Comparison of ENCODE assay signal across 37 mouse cellular contexts in the genomic region with DNA sequence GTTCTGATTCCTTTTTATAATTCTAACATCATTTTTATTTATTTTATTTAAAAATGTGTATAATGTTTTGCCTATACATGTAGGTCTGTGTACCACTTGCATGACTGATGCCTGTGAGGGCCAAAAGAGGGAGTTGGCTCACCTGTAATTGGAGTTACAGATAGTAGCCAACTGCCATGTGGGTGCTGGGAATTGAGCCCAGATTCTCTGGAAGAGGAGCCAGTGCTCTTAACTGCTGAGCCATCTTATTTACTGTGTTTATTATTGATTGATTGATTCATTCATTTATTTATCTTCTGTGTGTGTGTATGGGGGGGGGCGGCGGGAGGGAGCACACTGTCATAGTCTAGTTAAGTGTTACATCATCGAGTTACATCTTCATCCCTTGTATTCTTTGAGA. TPM values are rescaled to one million over a fixed set of nuclear protein-coding genes. Genes with fewer than 3 reads are reported as not detected.
"Had no signal": no experiment of that assay in that cellular context is flagged by ENCODE, and none has a peak within 500 bp of the region (broad histone marks: within the 10 kb centered on the region; RNA-seq: fewer than 3 reads in every experiment).

No protein-coding gene starts in this region.

- H3K4me3 ChIP-seq: embryonic facial prominence, embryonic 10.5 days; embryonic facial prominence, embryonic 12.5 days; embryonic facial prominence, embryonic 13.5 days; embryonic facial prominence, embryonic 15.5 days; erythroblast, embryonic 14.5 days; forebrain, embryonic 10.5 days; forebrain, embryonic 12.5 days; forebrain, embryonic 13.5 days; forebrain, embryonic 15.5 days; gastrocnemius, adult 2 months; heart, adult 2 months; heart, embryonic 10.5 days had no signal

- DNase-seq: cerebellum, adult 8-10 months; cerebellum, adult 9-10 months; cerebellum, adult 9-11 months; cerebellum, postnatal 25 days; cerebellum, postnatal 36 days; embryo, embryonic 11 days; forebrain, postnatal 0 days; gastrocnemius, adult 2 months; gastrocnemius, postnatal 10 days; gastrocnemius, postnatal 14 days; gastrocnemius, postnatal 25 days; gastrocnemius, postnatal 36 days; heart, adult 18-20 months; heart, adult 2 months had no signal

- H3K27ac ChIP-seq: embryonic facial prominence, embryonic 10.5 days; embryonic facial prominence, embryonic 12.5 days; embryonic facial prominence, embryonic 13.5 days; embryonic facial prominence, embryonic 15.5 days; forebrain, embryonic 10.5 days; forebrain, embryonic 12.5 days; forebrain, embryonic 13.5 days; forebrain, embryonic 15.5 days; gastrocnemius, adult 2 months; heart, adult 2 months; heart, embryonic 10.5 days had no signal

- H3K4me1 ChIP-seq: embryonic facial prominence, embryonic 10.5 days; embryonic facial prominence, embryonic 12.5 days; embryonic facial prominence, embryonic 13.5 days; embryonic facial prominence, embryonic 15.5 days; forebrain, embryonic 10.5 days; forebrain, embryonic 12.5 days; forebrain, embryonic 13.5 days; forebrain, embryonic 15.5 days; heart, embryonic 10.5 days had no signal

- ATAC-seq: forebrain, embryonic 13.5 days; forebrain, embryonic 14.5 days; forebrain, embryonic 15.5 days; forebrain, embryonic 16.5 days; forebrain, postnatal 0 days had no signal

- H3K27me3 ChIP-seq: embryonic facial prominence, embryonic 12.5 days; embryonic facial prominence, embryonic 13.5 days; embryonic facial prominence, embryonic 15.5 days; forebrain, embryonic 12.5 days; forebrain, embryonic 13.5 days; forebrain, embryonic 15.5 days had no signal

- H3K9me3 ChIP-seq: embryonic facial prominence, embryonic 10.5 days; embryonic facial prominence, embryonic 12.5 days; embryonic facial prominence, embryonic 13.5 days; embryonic facial prominence, embryonic 15.5 days; forebrain, embryonic 10.5 days; forebrain, embryonic 12.5 days; forebrain, embryonic 13.5 days; forebrain, embryonic 15.5 days; heart, embryonic 10.5 days had no signal

- H3K9ac ChIP-seq: embryonic facial prominence, embryonic 12.5 days; embryonic facial prominence, embryonic 13.5 days; embryonic facial prominence, embryonic 15.5 days; forebrain, embryonic 12.5 days; forebrain, embryonic 13.5 days; forebrain, embryonic 15.5 days; forebrain, postnatal 0 days had no signal

- H3K4me2 ChIP-seq: embryonic facial prominence, embryonic 12.5 days; embryonic facial prominence, embryonic 13.5 days; embryonic facial prominence, embryonic 15.5 days; forebrain, embryonic 12.5 days; forebrain, embryonic 13.5 days; forebrain, embryonic 15.5 days had no signal

RNA-seq across cellular contexts. Expression of a gene that starts 34.5 kb away (rescaled TPM):
- total RNA-seq: common myeloid progenitor, adult 5-6 weeks; forebrain, postnatal 0 days; gastrocnemius, adult 18-20 months; gastrocnemius, adult 2 months; gastrocnemius, adult 8-10 months; gastrocnemius, postnatal 10 days; gastrocnemius, postnatal 14 days; gastrocnemius, postnatal 25 days; gastrocnemius, postnatal 36 days; granulocyte monocyte progenitor cell, adult 5-6 weeks; heart, adult 18-20 months; heart, adult 2 months; heart, adult 8-10 months had no signal
- polyA plus RNA-seq: cortical plate, adult 2 months; embryonic facial prominence, embryonic 11.5 days; embryonic facial prominence, embryonic 13.5 days; embryonic facial prominence, embryonic 14.5 days; embryonic facial prominence, embryonic 15.5 days; erythroblast, embryonic 14.5 days; forebrain, embryonic 10.5 days; forebrain, embryonic 11.5 days; forebrain, embryonic 12.5 days; forebrain, embryonic 13.5 days; forebrain, embryonic 14.5 days; forebrain, embryonic 15.5 days; forebrain, embryonic 16.5 days; forebrain, postnatal 0 days; frontal cortex, adult 2 months; gonadal fat pad, adult 2 months; heart, adult 2 months had no signal

RNA-seq across cellular contexts. Expression of a gene that starts 50.5 kb away (rescaled TPM):
- total RNA-seq: common myeloid progenitor, adult 5-6 weeks; forebrain, postnatal 0 days; gastrocnemius, adult 18-20 months; gastrocnemius, adult 2 months; gastrocnemius, adult 8-10 months; gastrocnemius, postnatal 10 days; gastrocnemius, postnatal 14 days; gastrocnemius, postnatal 25 days; gastrocnemius, postnatal 36 days; granulocyte monocyte progenitor cell, adult 5-6 weeks; heart, adult 18-20 months; heart, adult 2 months; heart, adult 8-10 months had no signal
- polyA plus RNA-seq: embryonic facial prominence, embryonic 10.5 days; embryonic facial prominence, embryonic 11.5 days; embryonic facial prominence, embryonic 14.5 days; erythroblast, embryonic 14.5 days; forebrain, embryonic 10.5 days; forebrain, embryonic 12.5 days; forebrain, embryonic 14.5 days; forebrain, embryonic 15.5 days; forebrain, embryonic 16.5 days; forebrain, postnatal 0 days; heart, adult 2 months; heart, embryonic 10.5 days had no signal
